Mouse (Mus musculus) hindbrain, embryonic 10.5 days (tissue): ENCODE data around the gene Rnd1. TPM values are rescaled to one million over a fixed set of nuclear protein-coding genes. Genes with fewer than 3 reads are reported as not detected.
A peak's percentile ranks its signal among the peaks of the same experiment; 100 is the strongest.

Source experiments
- DNase-seq: peaks from one replicate; pipeline ENCODE4 v3.0.0-alpha.2; 2017; ENCODE audit warnings: low spot score
- H3K27ac ChIP-seq: fragments of 300-500 bp; sonication (generic); 2 replicates; pipeline ENCODE4 v1.5.1; 2016; ENCODE audit warnings: mild to moderate bottlenecking, moderate library complexity
- H3K27me3 ChIP-seq: fragments of 300-500 bp; sonication (generic); 2 replicates; pipeline ENCODE4 v1.6.1; 2016; ENCODE audit warnings: mild to moderate bottlenecking; ENCODE audit not compliant: poor library complexity, insufficient read depth, severe bottlenecking
- H3K36me3 ChIP-seq: fragments of 300-500 bp; sonication (generic); 2 replicates; pipeline ENCODE4 v1.6.1; 2016; ENCODE audit warnings: mild to moderate bottlenecking, moderate library complexity
- H3K4me1 ChIP-seq: fragments of 300-500 bp; sonication (generic); replicated peaks from 2 replicates; pipeline ENCODE4 v1.6.1; 2016; ENCODE audit warnings: mild to moderate bottlenecking
- H3K4me3 ChIP-seq: fragments of 300-500 bp; sonication (generic); 2 replicates; pipeline ENCODE4 v1.5.1; 2016; ENCODE audit warnings: mild to moderate bottlenecking, moderate library complexity
- H3K9me3 ChIP-seq: fragments of 300-500 bp; sonication (generic); 2 replicates; pipeline ENCODE4 v1.6.1; 2016; ENCODE audit warnings: mild to moderate bottlenecking, moderate library complexity
- WGBS: fragments of 180-500 bp; shearing (Covaris S2); methylation state at CpG from one replicate; pipeline ENCODE4 v1.1.7; 2016; 5-methylcytosine and 5-hydroxymethylcytosine counted together
- polyA plus RNA-seq: library from polyadenylated mRNA; unstranded; fragments of >200 nt; fragmentation: Nextera tagmentation; extraction: Ambion mirVana; gene quantifications from 2 replicates; pipeline ENCODE4 v1.2.1, GENCODE M21; 2016

The Rnd1 gene
- 3.7 and 5.8 TPM in 2 replicates for polyA plus RNA-seq

GRCm38 (mm10) chr15:98676940-98677728, at the start of gene Rnd1:
Rnd1 (minus strand) TSS chr15:98677461.
- peaks cover 68% of the 10 kb centered on the region for H3K27me3 ChIP-seq
- peak within 1 kb of the TSS; percentile 64 for H3K4me3 ChIP-seq
- WGBS = under 1% methylated on average over 37 of the region's 37 CpGs
- H3K4me1 ChIP-seq = peaks cover 48% of the 10 kb centered on the region
- peak within 1 kb of the TSS; percentile 80 for H3K27ac ChIP-seq
- peaks cover 5% of the 10 kb centered on the region; the same call in 1 of the 2 replicates for H3K36me3 ChIP-seq
- DNase-seq = peak; percentile 85
- no peaks in the 10 kb centered on the region for H3K9me3 ChIP-seq

- Histone ChIP-seq H3K4me3 (peak overlapping the region; percentile 66), H3K9me3 (no peaks in the 10 kb centered on the region), H3K27me3 (peaks cover 65% of the 10 kb centered on the region), H3K4me1 (peaks cover 53% of the 10 kb centered on the region), H3K36me3 (no peaks in the 10 kb centered on the region), H3K27ac (no peak overlapping the region)
- whole genome bisulfite sequencing = 42% methylated on average over 7 of the region's 7 CpGs
- no peak for DNase-seq
These were observed 49.5 kb upstream of the Rnd1 start for GRCm38 (mm10) chr15:98726746-98727145.

DNA sequence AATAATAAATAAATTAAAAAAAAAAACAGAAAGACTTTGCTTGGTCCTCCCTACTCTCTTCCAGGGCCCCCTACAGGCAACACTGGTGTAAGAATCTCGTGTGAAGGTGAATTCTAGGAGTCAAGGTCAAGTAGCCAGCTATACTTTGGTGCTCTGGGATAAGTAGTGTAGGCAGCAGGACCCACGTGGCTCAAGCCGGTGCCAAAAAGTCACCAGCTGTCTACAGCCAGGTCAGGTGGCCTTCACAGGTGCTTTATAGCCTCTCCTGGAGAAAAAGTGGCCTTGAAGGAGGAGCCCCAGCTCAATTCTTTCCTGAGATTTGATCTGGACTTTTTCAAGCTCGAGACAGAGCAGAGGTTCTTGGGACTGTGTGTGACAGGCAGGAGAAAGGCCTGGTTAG, 48.8 kb upstream of the Rnd1 start:
- Histone ChIP-seq H3K27me3 (peaks cover 72% of the 10 kb centered on the region), H3K4me1 (peaks cover 53% of the 10 kb centered on the region), H3K36me3 (no peaks in the 10 kb centered on the region), H3K27ac (no peak overlapping the region), H3K9me3 (no peaks in the 10 kb centered on the region), H3K4me3 (no peak overlapping the region)
- WGBS = 74% methylated on average over 4 of the region's 4 CpGs
- no peak for DNase-seq

GRCm38 (mm10) chr15:98724441-98724840, 47.2 kb upstream of the Rnd1 start:
- H3K36me3 ChIP-seq = no peaks in the 10 kb centered on the region
- H3K9me3 ChIP-seq = no peaks in the 10 kb centered on the region
- no peak for DNase-seq
- peak overlapping the region; percentile 29 for H3K4me3 ChIP-seq
- 33% methylated on average over 19 of the region's 19 CpGs for WGBS
- no peak overlapping the region for H3K27ac ChIP-seq
- H3K27me3 ChIP-seq = peaks cover 65% of the 10 kb centered on the region
- peaks cover 60% of the 10 kb centered on the region for H3K4me1 ChIP-seq

DNA sequence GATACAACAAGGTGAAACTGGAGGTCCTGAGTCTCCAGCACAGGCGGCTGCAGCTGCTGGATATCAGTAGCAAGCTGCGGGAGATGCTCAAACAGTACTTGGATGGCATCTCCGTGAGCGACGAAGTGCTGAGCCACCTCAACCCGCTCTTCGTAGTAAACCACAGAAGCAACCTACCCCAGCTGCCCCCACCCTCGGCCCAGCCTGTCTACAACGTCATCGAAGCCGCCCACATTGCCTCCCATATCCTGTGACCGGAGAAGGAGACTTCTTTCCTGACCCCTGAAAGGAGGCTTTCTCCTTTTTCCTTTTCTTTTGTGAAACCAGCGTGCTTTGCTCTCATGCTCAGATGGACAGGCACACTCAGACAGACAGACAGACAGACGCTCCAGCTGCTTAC, 45.6 kb upstream of the Rnd1 start:
- WGBS = 60% methylated on average over 14 of the region's 14 CpGs
- Histone ChIP-seq H3K4me3 (no peak overlapping the region), H3K4me1 (peaks cover 53% of the 10 kb centered on the region), H3K27me3 (peaks cover 52% of the 10 kb centered on the region), H3K36me3 (no peaks in the 10 kb centered on the region), H3K27ac (0 out of 2 replicates have a peak overlapping the region, but pooled peaks have one; percentile 35), H3K9me3 (no peaks in the 10 kb centered on the region)
- DNase-seq = peak; percentile 18

DNA sequence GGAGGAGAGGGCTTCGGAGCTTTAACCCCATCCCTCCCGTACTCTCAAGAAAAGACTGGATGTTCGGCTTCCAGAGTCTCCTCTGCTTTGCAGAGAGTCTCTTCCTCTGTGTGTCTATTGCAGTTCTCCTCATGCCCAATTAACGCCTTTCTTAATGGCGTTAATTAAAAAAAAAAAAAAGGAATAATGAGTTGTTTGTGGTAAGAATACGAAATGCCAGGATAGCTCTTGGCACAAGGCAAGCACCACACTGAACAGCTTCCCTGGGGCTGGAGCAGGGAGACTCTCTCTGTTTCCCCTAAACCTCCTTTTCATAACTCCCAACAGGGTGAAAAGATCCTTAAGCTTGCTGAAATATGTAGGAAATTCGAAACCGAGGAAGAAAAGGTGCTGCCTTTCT, 44.9 kb upstream of the Rnd1 start:
- Histone ChIP-seq H3K27ac (no peak overlapping the region), H3K36me3 (no peaks in the 10 kb centered on the region), H3K9me3 (no peaks in the 10 kb centered on the region), H3K4me3 (no peak overlapping the region), H3K4me1 (peaks cover 47% of the 10 kb centered on the region), H3K27me3 (peaks cover 52% of the 10 kb centered on the region)
- WGBS = 87% methylated on average over 8 of the region's 8 CpGs
- no peak for DNase-seq

- H3K4me1 ChIP-seq = peaks cover 8% of the 10 kb centered on the region; the same call in 1 of the 2 replicates
- peaks cover 11% of the 10 kb centered on the region for H3K27me3 ChIP-seq
- no peaks in the 10 kb centered on the region for H3K9me3 ChIP-seq
- H3K36me3 ChIP-seq = no peaks in the 10 kb centered on the region
- H3K4me3 ChIP-seq = no peak overlapping the region
- DNase-seq = no peak
- no peak overlapping the region for H3K27ac ChIP-seq
- WGBS = 66% methylated on average over 16 of the region's 16 CpGs
These were observed 40.0 kb upstream of the Rnd1 start for GRCm38 (mm10) chr15:98717301-98717700.

GRCm38 (mm10) chr15:98714230-98714652, 37.0 kb upstream of the Rnd1 start:
- Histone ChIP-seq H3K36me3 (no peaks in the 10 kb centered on the region), H3K9me3 (no peaks in the 10 kb centered on the region), H3K4me3 (no peak overlapping the region), H3K27ac (no peak overlapping the region), H3K4me1 (no peaks in the 10 kb centered on the region), H3K27me3 (peaks cover 6% of the 10 kb centered on the region; the same call in 1 of the 2 replicates)
- no peak for DNase-seq
- WGBS = 76% methylated on average over 5 of the region's 5 CpGs

GRCm38 (mm10) chr15:98710442-98710841, 33.2 kb upstream of the Rnd1 start:
- 17% methylated on average over 9 of the region's 9 CpGs for WGBS
- no peaks in the 10 kb centered on the region for H3K36me3 ChIP-seq
- peak; percentile 78 for DNase-seq
- H3K4me1 ChIP-seq = peaks cover 6% of the 10 kb centered on the region; the same call in 1 of the 2 replicates
- H3K9me3 ChIP-seq = no peaks in the 10 kb centered on the region
- H3K27me3 ChIP-seq = peaks cover 15% of the 10 kb centered on the region; the same call in 1 of the 2 replicates
- no peak overlapping the region for H3K27ac ChIP-seq
- no peak overlapping the region for H3K4me3 ChIP-seq

GRCm38 (mm10) chr15:98707766-98708372, 30.6 kb upstream of the Rnd1 start, which contains the start of gene Ccdc65:
Ccdc65 (plus strand) TSS chr15:98708207.
- DNase-seq = peak; percentile 79
- Histone ChIP-seq H3K36me3 (no peaks in the 10 kb centered on the region), H3K4me3 (peak within 1 kb of the TSS; percentile 47), H3K4me1 (peaks cover 8% of the 10 kb centered on the region; the same call in 1 of the 2 replicates), H3K27ac (0 out of 2 replicates have a peak within 1 kb of the TSS, but pooled peaks have one; percentile 16), H3K27me3 (peaks cover 39% of the 10 kb centered on the region), H3K9me3 (no peaks in the 10 kb centered on the region)
- WGBS = 19% methylated on average over 16 of the region's 16 CpGs

DNA sequence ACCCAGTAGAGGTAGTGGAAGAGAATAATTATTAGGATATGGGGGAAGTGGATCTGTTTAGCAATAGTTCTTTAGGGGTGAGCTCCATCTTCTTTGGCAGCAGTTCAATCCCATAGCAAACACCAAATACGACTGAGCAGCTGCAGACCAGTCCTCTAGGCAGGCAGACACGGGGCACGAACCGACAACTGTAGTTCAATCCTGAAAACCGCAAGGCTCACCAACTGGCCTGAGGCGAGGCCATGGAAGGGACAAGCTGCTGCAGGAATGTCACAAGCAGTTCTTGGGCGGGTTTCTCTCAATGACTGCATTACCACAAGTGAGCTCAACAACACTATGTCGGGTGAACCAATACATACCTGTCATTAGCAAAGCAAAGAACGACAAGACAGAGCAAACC, 27.1 kb upstream of the Rnd1 start:
- H3K4me3 ChIP-seq = no peak overlapping the region
- peaks cover 69% of the 10 kb centered on the region for H3K27me3 ChIP-seq
- H3K36me3 ChIP-seq = no peaks in the 10 kb centered on the region
- H3K4me1 ChIP-seq = peaks cover 15% of the 10 kb centered on the region
- 70% methylated on average over 9 of the region's 9 CpGs for WGBS
- no peak overlapping the region for H3K27ac ChIP-seq
- no peak for DNase-seq
- no peaks in the 10 kb centered on the region for H3K9me3 ChIP-seq

GRCm38 (mm10) chr15:98699190-98700105, 22.2 kb upstream of the Rnd1 start:
- Histone ChIP-seq H3K27ac (no peak overlapping the region), H3K36me3 (no peaks in the 10 kb centered on the region), H3K9me3 (no peaks in the 10 kb centered on the region), H3K27me3 (peaks cover 51% of the 10 kb centered on the region), H3K4me3 (peak overlapping the region; percentile 47), H3K4me1 (peaks cover 16% of the 10 kb centered on the region)
- DNase-seq = peak; percentile 89
- WGBS = 6% methylated on average over 40 of the region's 40 CpGs
